In the genomic region with DNA sequence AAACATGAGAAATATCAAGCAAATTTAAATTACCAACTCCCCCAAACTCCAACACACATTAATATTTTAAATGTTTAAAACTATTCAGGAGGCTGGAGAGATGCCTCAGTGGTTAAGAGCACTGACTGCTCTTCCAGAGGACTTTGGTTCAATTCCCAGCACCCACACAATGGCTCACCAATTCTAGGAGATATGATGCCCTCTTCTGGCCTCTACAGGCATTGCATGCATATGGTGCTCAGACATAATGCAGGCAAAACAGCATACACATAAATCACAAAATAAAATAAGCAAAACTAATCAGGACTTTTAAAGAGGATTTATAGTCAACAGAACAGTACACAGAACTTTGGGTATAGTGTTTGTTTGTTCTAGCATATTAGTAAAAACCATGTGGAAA, we compare ENCODE assay signal across 15 mouse cellular contexts. TPM values are rescaled to one million over a fixed set of nuclear protein-coding genes. Genes with fewer than 3 reads are reported as not detected.
DNase-seq lines count a peak whose midpoint lies in the region; ATAC-seq and TF ChIP-seq lines count a peak whose summit lies in the region.
"Had no signal": no experiment of that assay in that cellular context is flagged by ENCODE, and none has a peak within 500 bp of the region (broad histone marks: within the 10 kb centered on the region; RNA-seq: fewer than 3 reads in every experiment).

No protein-coding gene starts in this region.

- H3K9me3 ChIP-seq in forebrain, postnatal 0 days (ENCODE audit: low read length), result no peaks in the 10 kb centered on the region
- no peaks in the 10 kb centered on the region for H3K9me3 ChIP-seq in forebrain, embryonic 13.5 days (replicated peaks)
- no peaks in the 10 kb centered on the region for H3K9me3 ChIP-seq in lung, postnatal 0 days (ENCODE audit: low read length)
- H3K9me3 ChIP-seq: limb, embryonic 15.5 days had no signal

- H3K4me1 ChIP-seq in forebrain, postnatal 0 days (ENCODE audit: insufficient read depth), result no peaks in the 10 kb centered on the region
- H3K4me1 ChIP-seq in forebrain, embryonic 13.5 days, result no peaks in the 10 kb centered on the region
- H3K4me1 ChIP-seq in lung, postnatal 0 days (ENCODE audit: insufficient read depth, low read depth, low read length), result no peaks in the 10 kb centered on the region
- H3K4me1 ChIP-seq: limb, embryonic 15.5 days had no signal

- POLR2A ChIA-PET in Patski (lab: Charles Lee), result no interaction called here

- no peak for ATAC-seq in forebrain, postnatal 0 days
- no peak for ATAC-seq in forebrain, embryonic 13.5 days
- ATAC-seq in lung, postnatal 0 days, result no peak
- no peak for ATAC-seq in Patski
- ATAC-seq: forebrain, embryonic 16.5 days had no signal

- CTCF ChIA-PET in Patski (lab: Charles Lee), result interaction anchor here (1.6 kb wide), 1 partner anchor 19 kb away, joined by 5 read pairs; no protein-coding TSS in a partner anchor

- H3K4me3 ChIP-seq in forebrain, postnatal 0 days (ENCODE audit: low read depth, low read length), result no peak overlapping the region
- H3K4me3 ChIP-seq in forebrain, embryonic 13.5 days, result no peak overlapping the region
- H3K4me3 ChIP-seq in lung, postnatal 0 days (ENCODE audit: low read depth, low read length), result no peak overlapping the region
- H3K4me3 ChIP-seq: limb, embryonic 15.5 days had no signal

- no peak overlapping the region for H3K9ac ChIP-seq in forebrain, postnatal 0 days
- H3K9ac ChIP-seq in forebrain, embryonic 13.5 days, result no peak overlapping the region
- H3K9ac ChIP-seq in lung, postnatal 0 days (replicated peaks; ENCODE audit: low read depth), result no peak overlapping the region
- H3K9ac ChIP-seq: limb, embryonic 15.5 days had no signal

- DNase-seq in forebrain, postnatal 0 days, result no peak
- no peak for DNase-seq in lung, postnatal 0 days (ENCODE audit: low spot score)
- no peak for DNase-seq in lung, postnatal 4 days
- no peak for DNase-seq in Patski (ENCODE audit: low read depth, low spot score)
- DNase-seq in splenic B cell, adult 2 months (ENCODE audit: low read depth, low spot score), result peak; percentile 50
- DNase-seq in right cerebral cortex, postnatal 14 days, result no peak
- no peak for DNase-seq in frontal cortex, postnatal 25 days (ENCODE audit: low spot score in 2 of 2)
- DNase-seq: adrenal gland, postnatal 14 days; cerebellum, adult 8-10 months; heart, adult 11 months; layer of hippocampus, postnatal 36 days; right cerebral cortex, adult 18-20 months had no signal

- H3K36me3 ChIP-seq in forebrain, postnatal 0 days (ENCODE audit: insufficient read depth), result peaks cover under 1% of the 10 kb centered on the region
- H3K36me3 ChIP-seq in forebrain, embryonic 13.5 days (ENCODE audit: poor library complexity, severe bottlenecking), result peaks cover 4% of the 10 kb centered on the region; the same call in 1 of the 2 replicates
- no peaks in the 10 kb centered on the region for H3K36me3 ChIP-seq in lung, postnatal 0 days (ENCODE audit: insufficient read depth, low read length)
- H3K36me3 ChIP-seq in splenic B cell, adult 2 months (ENCODE audit: control insufficient read depth, insufficient read depth, low read length, poor library complexity, severe bottlenecking), result 0 out of 2 replicates have a peak, but pooled peaks cover 4% of the 10 kb centered on the region
- H3K36me3 ChIP-seq: limb, embryonic 15.5 days had no signal

- no peak overlapping the region for H3K27ac ChIP-seq in forebrain, postnatal 0 days (ENCODE audit: low read depth, low read length)
- no peak overlapping the region for H3K27ac ChIP-seq in forebrain, embryonic 13.5 days
- H3K27ac ChIP-seq in lung, postnatal 0 days (ENCODE audit: low read length), result no peak overlapping the region
- H3K27ac ChIP-seq: limb, embryonic 15.5 days had no signal

- H3K27me3 ChIP-seq in forebrain, postnatal 0 days (ENCODE audit: insufficient read depth, low read length), result no peaks in the 10 kb centered on the region
- no peaks in the 10 kb centered on the region for H3K27me3 ChIP-seq in forebrain, embryonic 13.5 days
- H3K27me3 ChIP-seq in lung, postnatal 0 days (replicated peaks; ENCODE audit: insufficient read depth, low read length), result no peaks in the 10 kb centered on the region
- H3K27me3 ChIP-seq in Patski, result no peaks in the 10 kb centered on the region
- no peaks in the 10 kb centered on the region for H3K27me3 ChIP-seq in splenic B cell, adult 2 months (ENCODE audit: control insufficient read depth, insufficient read depth, low read length, poor library complexity, severe bottlenecking)
- H3K27me3 ChIP-seq: limb, embryonic 15.5 days had no signal

- TF ChIP-seq EP300 in lung, postnatal 0 days (IDR thresholded peaks at IDR 0.05), result no peak

- no peak overlapping the region for H3K4me2 ChIP-seq in forebrain, postnatal 0 days (ENCODE audit: low read depth)
- H3K4me2 ChIP-seq in forebrain, embryonic 13.5 days, result no peak overlapping the region
- no peak overlapping the region for H3K4me2 ChIP-seq in lung, postnatal 0 days (replicated peaks; ENCODE audit: low read depth, low read length)
- H3K4me2 ChIP-seq: limb, embryonic 15.5 days had no signal

- TF ChIP-seq CTCF in forebrain, postnatal 0 days (IDR thresholded peaks at IDR 0.05; ENCODE audit: low read depth), result peak; percentile 31
- TF ChIP-seq CTCF in lung, postnatal 0 days (IDR thresholded peaks at IDR 0.05), result peak; percentile 50
- peak; percentile 62 for TF ChIP-seq CTCF in Patski (IDR thresholded peaks at IDR 0.05)

- in situ Hi-C loops in Patski (cut with MboI; ENCODE audit: low pct_unique_long_range_greater_than_20kb), result no loop called here

RNA-seq across cellular contexts. Expression of a gene that starts 16.3 kb away (rescaled TPM):
- 238 and 254 TPM in 2 replicates for total RNA-seq in forebrain, postnatal 0 days (2014; rRNA removed)
- 17.2 and 27.9 TPM in 2 replicates for polyA plus RNA-seq in forebrain, postnatal 0 days (2015; fragmentation: Nextera tagmentation; extraction: Ambion mirVana)
- 23.6 and 23.7 TPM in 2 replicates for polyA plus RNA-seq in forebrain, embryonic 13.5 days (2015; fragmentation: Nextera tagmentation; extraction: Ambion mirVana)
- 13.0 and 15.9 TPM in 2 replicates for polyA plus RNA-seq in lung, postnatal 0 days (2015; fragmentation: Nextera tagmentation; extraction: Ambion mirVana)
- polyA plus RNA-seq in Patski (2021), result 174 TPM
